Mouse (Mus musculus) C2C12 (cell line): Measurements from ENCODE around the gene Fem1b. TPM values are rescaled to one million over a fixed set of nuclear protein-coding genes. Genes with fewer than 3 reads are reported as not detected.

ENCODE experiments used
- H3K27me3 ChIP-seq: one replicate; pipeline ENCODE4 v1.6.1; 2011; ENCODE audit not compliant: control insufficient read depth, insufficient read depth, insufficient read length
- H3K36me3 ChIP-seq: one replicate; pipeline ENCODE4 v1.6.1; 2011; ENCODE audit not compliant: control insufficient read depth, insufficient read depth
- H3K4me3 ChIP-seq: one replicate; pipeline ENCODE4 v1.5.1; 2011; ENCODE audit warnings: mild to moderate bottlenecking, control low read depth; ENCODE audit not compliant: poor library complexity, insufficient read depth, severe bottlenecking
- H3K79me2 ChIP-seq: one replicate; pipeline ENCODE4 v1.6.1; 2011; ENCODE audit not compliant: control insufficient read depth, insufficient read depth
- H3K79me3 ChIP-seq: one replicate; pipeline ENCODE4 v1.6.1; 2011; ENCODE audit warnings: low read depth, control low read depth
- H3ac ChIP-seq: one replicate; pipeline ENCODE3; 2011; ENCODE audit warnings: low read depth; ENCODE audit not compliant: control insufficient read depth, insufficient read length
- CEBPB ChIP-seq: IDR thresholded peaks from one replicate; pipeline ENCODE4 v1.6.1; 2011; ENCODE audit warnings: low read depth, mild to moderate bottlenecking, control low read depth, moderate library complexity
- CTCF ChIP-seq: IDR thresholded peaks from one replicate; pipeline ENCODE4 v1.5.1; 2011; ENCODE audit not compliant: control insufficient read depth, insufficient read depth, insufficient read length
- FOSL1 ChIP-seq: IDR thresholded peaks from one replicate; pipeline ENCODE4 v1.8.0; 2011; ENCODE audit warnings: mild to moderate bottlenecking, low read length; ENCODE audit not compliant: poor library complexity, insufficient read depth, severe bottlenecking
- MAX ChIP-seq: IDR thresholded peaks from one replicate; pipeline ENCODE4 v1.6.1; 2011; ENCODE audit warnings: mild to moderate bottlenecking, control low read depth
- MYOD1 ChIP-seq: IDR thresholded peaks from one replicate; pipeline ENCODE4 v1.6.1; 2011; ENCODE audit warnings: low read depth; ENCODE audit not compliant: control insufficient read depth, insufficient read length
- MYOG ChIP-seq: IDR thresholded peaks from one replicate; pipeline ENCODE4 v1.6.1; 2011; ENCODE audit not compliant: control insufficient read depth, insufficient read length; ENCODE audit errors: extremely low read depth
- USF1 ChIP-seq: IDR thresholded peaks from one replicate; pipeline ENCODE4 v1.6.1; 2011; ENCODE audit warnings: low read depth, mild to moderate bottlenecking, control low read depth, moderate library complexity
- polyA plus RNA-seq: library from polyadenylated mRNA; unstranded; fragments of >200 nt; fragmentation: generic; extraction: Trizol; gene quantifications from one replicate; pipeline ENCODE4 v1.2.1, GENCODE M21; 2012; ENCODE audit warnings: missing spikeins

Gene Fem1b
- polyA plus RNA-seq, 1 experiment = 11.0 TPM

DNA sequence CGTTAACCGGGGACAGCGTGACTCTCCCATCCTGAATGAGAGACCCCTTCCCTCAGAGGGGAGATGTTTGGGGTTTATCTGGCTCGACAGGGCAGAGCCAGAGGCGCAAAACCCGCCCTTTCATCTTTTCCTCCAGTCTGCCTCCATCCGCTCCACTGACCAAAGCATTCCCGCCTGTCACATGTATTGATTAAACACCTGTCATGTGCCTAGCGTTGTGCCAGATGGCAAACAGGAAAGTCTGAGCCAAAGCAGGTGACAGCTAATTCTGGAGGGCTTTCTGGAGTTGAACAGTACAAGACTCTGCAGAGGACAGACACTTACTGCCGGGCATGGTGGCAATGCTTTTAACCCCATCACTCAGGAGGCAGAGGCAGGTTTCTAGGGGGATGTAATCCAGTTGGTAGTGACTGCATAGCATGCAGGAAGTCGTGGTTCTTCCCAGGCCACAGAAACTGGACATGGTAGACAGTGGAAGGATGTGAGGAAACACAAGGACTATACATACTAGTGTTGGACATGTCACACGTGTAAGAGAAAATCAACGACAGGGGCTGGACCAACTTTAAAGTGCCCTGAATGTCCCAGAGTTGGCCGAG is 27.5 kb upstream of the Fem1b start:
- Histone ChIP-seq H3K36me3 (no peaks in the 10 kb centered on the region), H3ac (peak overlapping the region; percentile 92), H3K27me3 (no peaks in the 10 kb centered on the region), H3K79me3 (no peaks in the 10 kb centered on the region), H3K4me3 (peak overlapping the region; percentile 46), H3K79me2 (no peaks in the 10 kb centered on the region)
- TF ChIP-seq MYOD1 (no peak), USF1 (no peak), FOSL1 (no peak), MYOG (no peak), MAX (no peak), CEBPB (no peak), CTCF (no peak)

DNA sequence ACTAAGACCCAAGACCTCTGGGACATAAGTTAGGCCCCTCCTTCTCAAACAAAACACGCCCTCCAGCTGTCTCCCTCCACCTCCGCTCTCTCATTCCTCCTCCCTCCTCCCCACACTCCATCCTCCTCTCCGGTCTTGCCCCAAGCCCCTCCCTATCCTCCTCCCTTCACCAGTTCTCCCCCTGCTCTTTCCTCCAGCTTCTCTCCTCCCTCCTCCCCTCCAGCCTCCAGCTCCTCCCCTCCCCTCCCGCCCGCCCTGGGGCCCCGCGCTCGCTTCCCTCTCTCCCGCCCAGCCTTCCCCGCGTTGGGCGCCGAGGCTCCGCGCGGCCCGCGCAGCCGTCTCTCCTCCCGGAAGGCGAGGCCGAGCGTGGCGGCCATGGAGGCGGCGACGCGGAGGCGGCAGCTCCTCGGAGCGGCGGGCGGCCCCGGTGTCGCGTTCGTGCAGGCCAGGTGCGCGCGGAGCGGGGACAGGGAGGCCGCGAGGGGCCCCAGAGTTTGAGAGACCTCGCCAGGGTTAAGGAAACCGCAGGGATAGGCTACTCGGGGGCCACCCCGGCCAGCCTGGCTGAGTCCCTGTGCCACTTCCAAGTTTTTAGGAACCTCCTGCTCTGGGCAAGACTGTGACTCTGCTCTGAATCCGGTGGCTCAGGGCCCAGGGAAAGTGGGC is 26.9 kb upstream of the Fem1b start, which contains the start of gene Cln6:
Gene Cln6, plus strand, starts transcription at position 280 of the 666 bp plus-strand sequence.
- Histone ChIP-seq H3K79me3 (no peaks in the 10 kb centered on the region), H3K79me2 (no peaks in the 10 kb centered on the region)

DNA sequence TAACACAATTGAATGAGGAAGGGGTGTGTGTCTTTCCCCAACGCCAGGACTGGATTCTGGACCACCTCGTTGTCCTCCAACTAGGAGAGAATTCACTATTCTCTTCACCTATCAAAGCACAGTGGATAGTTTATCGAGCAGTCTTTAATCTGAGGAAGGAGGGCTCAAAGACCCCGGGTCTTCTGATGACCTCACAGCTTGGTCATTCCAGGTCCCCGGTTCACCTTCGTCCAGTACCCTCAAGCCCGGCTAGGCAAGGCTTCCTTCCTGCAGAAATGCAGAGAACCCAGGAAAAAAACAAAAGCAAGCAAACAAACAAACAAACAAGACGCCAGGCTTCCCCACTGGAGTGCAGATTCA is 26.4 kb upstream of the Fem1b start:
- no peaks in the 10 kb centered on the region for H3K36me3 ChIP-seq
- TF ChIP-seq USF1 = no peak
- no peak for TF ChIP-seq CTCF
- TF ChIP-seq MYOD1 = no peak
- TF ChIP-seq CEBPB = no peak
- no peak for TF ChIP-seq MAX
- no peak for TF ChIP-seq FOSL1
- H3K79me2 ChIP-seq = no peaks in the 10 kb centered on the region
- no peaks in the 10 kb centered on the region for H3K79me3 ChIP-seq
- no peak overlapping the region for H3K4me3 ChIP-seq
- H3ac ChIP-seq = no peak overlapping the region
- no peaks in the 10 kb centered on the region for H3K27me3 ChIP-seq

More for the DNA sequence above, 26.9 kb upstream of the Fem1b start, which contains the start of gene Cln6:
- Histone ChIP-seq H3K27me3 (no peaks in the 10 kb centered on the region), H3ac (peak within 1 kb of the TSS; percentile 92), H3K4me3 (peak within 1 kb of the TSS; percentile 46), H3K36me3 (no peaks in the 10 kb centered on the region)
- TF ChIP-seq MYOG = no peak
- TF ChIP-seq MAX = no peak
- no peak for TF ChIP-seq CTCF
- TF ChIP-seq USF1 = no peak
- TF ChIP-seq MYOD1 = no peak
- TF ChIP-seq CEBPB = no peak
- no peak for TF ChIP-seq FOSL1

DNA sequence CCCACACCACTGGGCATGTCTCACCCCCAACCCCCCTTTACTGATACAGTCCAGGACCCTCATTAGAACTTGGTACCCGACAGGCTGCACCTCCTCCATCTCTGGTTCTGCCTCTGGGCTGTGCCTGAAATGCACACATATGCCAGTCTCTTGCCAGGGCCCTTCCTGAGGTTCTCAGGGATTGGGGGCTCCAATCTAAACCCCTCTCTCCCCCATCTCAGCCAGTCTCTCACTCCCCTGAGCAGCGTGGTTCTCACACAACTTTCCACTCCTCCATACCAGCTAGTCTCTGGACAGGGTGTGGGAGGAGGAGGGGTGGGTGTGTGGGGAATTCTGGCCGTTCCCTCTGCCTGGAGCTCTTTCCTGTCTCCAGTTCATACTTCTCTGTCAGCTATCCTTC is 25.9 kb upstream of the Fem1b start:
- H3K79me3 ChIP-seq = no peaks in the 10 kb centered on the region
- TF ChIP-seq CTCF = no peak
- no peak for TF ChIP-seq USF1
- TF ChIP-seq MYOG = no peak
- TF ChIP-seq CEBPB = no peak
- no peak for TF ChIP-seq MYOD1
- no peak for TF ChIP-seq MAX
- TF ChIP-seq FOSL1 = no peak
- no peak overlapping the region for H3K4me3 ChIP-seq

DNA sequence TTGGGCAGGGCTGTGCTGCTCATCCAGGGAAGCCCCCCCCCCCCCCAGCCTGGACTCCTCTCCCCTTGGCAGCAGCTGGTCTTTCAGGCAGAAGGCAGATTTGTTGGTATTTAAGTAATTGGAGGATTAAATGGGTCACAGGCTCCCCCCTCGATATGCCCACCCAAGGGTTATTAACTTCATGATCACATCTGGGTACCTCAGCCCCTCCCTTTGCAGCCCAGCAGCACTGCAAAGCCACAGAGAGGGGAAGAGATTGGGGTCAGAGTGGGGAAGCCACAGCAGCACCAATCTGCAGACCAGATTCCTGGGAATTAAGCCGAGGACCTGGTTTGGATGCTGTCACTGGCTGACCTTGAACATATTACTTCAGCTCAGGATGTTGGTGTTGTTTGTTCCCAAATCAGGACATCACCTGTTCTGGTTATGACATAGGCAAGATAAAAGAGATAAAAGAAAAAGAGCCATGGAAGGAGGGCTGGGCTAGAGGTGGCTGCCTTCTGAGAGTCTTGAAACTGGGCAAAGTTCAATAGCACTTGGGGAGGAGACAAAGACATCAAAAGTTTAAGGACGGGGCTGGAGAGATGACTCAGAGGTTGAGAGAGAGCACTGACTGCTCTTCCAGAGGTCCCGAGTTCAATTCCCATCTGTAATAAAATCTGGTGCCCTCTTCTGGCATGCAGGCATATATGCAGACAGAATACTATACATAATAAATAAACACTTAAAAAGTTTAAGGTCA is 24.1 kb upstream of the Fem1b start:
- Histone ChIP-seq H3K36me3 (no peaks in the 10 kb centered on the region), H3ac (no peak overlapping the region), H3K27me3 (no peaks in the 10 kb centered on the region), H3K79me3 (no peaks in the 10 kb centered on the region), H3K4me3 (no peak overlapping the region), H3K79me2 (no peaks in the 10 kb centered on the region)
- TF ChIP-seq CEBPB (no peak), USF1 (no peak), MYOG (no peak), MAX (no peak), FOSL1 (no peak), CTCF (no peak), MYOD1 (no peak)

More for the DNA sequence above, 25.9 kb upstream of the Fem1b start:
- H3ac ChIP-seq = no peak overlapping the region
- H3K36me3 ChIP-seq = no peaks in the 10 kb centered on the region
- no peaks in the 10 kb centered on the region for H3K27me3 ChIP-seq
- no peaks in the 10 kb centered on the region for H3K79me2 ChIP-seq

DNA sequence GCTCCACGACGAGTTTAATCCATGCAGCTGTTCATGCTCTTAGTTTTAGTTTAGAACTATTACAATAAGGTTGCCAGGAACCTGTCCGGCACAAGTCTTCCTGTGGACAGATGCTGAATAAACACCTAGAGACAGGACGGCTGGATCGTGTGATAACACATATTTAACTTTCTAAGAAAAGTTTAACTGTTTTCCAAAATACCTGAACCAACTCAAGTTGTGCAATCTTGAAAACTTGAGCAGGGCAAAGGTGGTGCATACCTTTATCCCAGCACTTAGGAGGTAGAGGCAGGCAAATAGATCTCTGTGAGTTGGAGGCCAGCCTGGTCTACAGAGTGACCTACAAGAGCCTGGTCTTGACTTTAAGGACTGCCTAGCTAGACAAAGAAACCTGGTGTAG is 23.2 kb upstream of the Fem1b start:
- Histone ChIP-seq H3K36me3 (no peaks in the 10 kb centered on the region), H3K79me2 (no peaks in the 10 kb centered on the region), H3K4me3 (no peak overlapping the region), H3K27me3 (no peaks in the 10 kb centered on the region), H3K79me3 (no peaks in the 10 kb centered on the region), H3ac (no peak overlapping the region)
- TF ChIP-seq USF1 (no peak), CEBPB (no peak), FOSL1 (no peak), CTCF (no peak), MYOD1 (no peak), MYOG (no peak), MAX (no peak)
